Mouse (Mus musculus): ENCODE measurements at regions not wholly inside any gene's neighbourhood (a gene's known extent, or its start where the extent isn't known, plus 50 kb on each side); places are given as distances from the start of the nearest gene placed in this dataset.

DNA sequence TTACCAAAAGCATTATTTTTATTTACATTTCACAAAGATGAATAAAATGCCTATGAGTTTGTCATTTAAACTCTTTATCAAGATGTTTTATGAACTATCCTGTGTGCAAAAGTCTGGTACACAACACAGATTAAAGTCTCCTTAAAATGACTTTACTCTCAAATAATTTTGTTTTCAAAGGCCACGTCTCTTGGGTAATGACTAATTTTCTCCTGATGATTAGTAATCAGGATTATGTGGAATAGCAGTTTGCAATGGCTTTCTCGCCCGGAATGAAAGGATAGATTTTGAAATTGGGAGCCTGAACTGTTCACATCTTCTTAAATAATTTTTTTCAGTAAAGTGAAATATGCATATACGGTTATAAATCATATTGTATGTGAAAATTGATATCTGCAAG, 225.8 kb upstream of the Adamts5 start:
- TF ChIP-seq E2F4 (IDR thresholded peaks at IDR 0.05; ENCODE audit: insufficient read depth), result no peak
- TF ChIP-seq POLR2A (IDR thresholded peaks at IDR 0.05; ENCODE audit: insufficient read length, low read depth), result no peak
- no peak for TF ChIP-seq USF1 (IDR thresholded peaks at IDR 0.05; ENCODE audit: low read depth)
- TF ChIP-seq MAX (IDR thresholded peaks at IDR 0.05; ENCODE audit: low read depth), result no peak
- TF ChIP-seq REST (IDR thresholded peaks at IDR 0.05; ENCODE audit: insufficient read depth, insufficient read length), result no peak
- no peak for TF ChIP-seq TCF12 (IDR thresholded peaks at IDR 0.05; ENCODE audit: insufficient read depth, poor library complexity, severe bottlenecking)
- TF ChIP-seq SRF (IDR thresholded peaks at IDR 0.05; ENCODE audit: control insufficient read depth, insufficient read length, low read depth), result no peak
- TF ChIP-seq CEBPB (IDR thresholded peaks at IDR 0.05; ENCODE audit: insufficient read depth, poor library complexity, severe bottlenecking), result no peak
- TF ChIP-seq MYOD1 (IDR thresholded peaks at IDR 0.05; ENCODE audit: control insufficient read depth in 1 of 3, insufficient read length in 2 of 3, low read depth in 2 of 3), result no peak

All from myocyte (in vitro differentiated cells).